Mouse (Mus musculus): ENCODE results near the gene Robo1. TPM values are rescaled to one million over a fixed set of nuclear protein-coding genes. Genes with fewer than 3 reads are reported as not detected.

Gene Robo1
- polyA plus RNA-seq, 1 experiment from 2014 or later = 6.3 TPM

GRCm38 (mm10) chr16:72928525-72929122, 620.5 kb downstream of the Robo1 start:
- TF ChIP-seq EP300 (optimal IDR thresholded peaks at IDR 0.05) (no peak), CTCF (IDR thresholded peaks at IDR 0.05; ENCODE audit: low read depth) (no peak)
- Histone ChIP-seq H3K9ac (ENCODE audit: low read length) (no peak overlapping the region), H3K4me2 (replicated peaks; ENCODE audit: low read depth) (no peak overlapping the region), H3K9me3 (ENCODE audit: control insufficient read depth, low read length) (no peaks in the 10 kb centered on the region), H3K4me1 (replicated peaks; ENCODE audit: control insufficient read depth, insufficient read depth) (no peaks in the 10 kb centered on the region; the same call in 1 of the 2 replicates), H3K27me3 (ENCODE audit: control insufficient read depth, insufficient read depth, low read length) (no peaks in the 10 kb centered on the region), H3K27ac (replicated peaks) (no peak overlapping the region), H3K36me3 (ENCODE audit: control insufficient read depth, insufficient read depth, low read length) (no peaks in the 10 kb centered on the region), H3K4me3 (ENCODE audit: low read depth, low read length) (no peak overlapping the region; the same call in 1 of the 2 replicates)
- ATAC-seq (ENCODE audit: low FRiP score, low TSS enrichment) (no peak), DNase-seq (ENCODE audit: low spot score) (no peak)
- WGBS = 47% methylated on average over 6 of the region's 6 CpGs

- Histone ChIP-seq H3K4me1 (replicated peaks; ENCODE audit: control insufficient read depth, insufficient read depth) (no peaks in the 10 kb centered on the region), H3K36me3 (ENCODE audit: control insufficient read depth, insufficient read depth, low read length) (no peaks in the 10 kb centered on the region), H3K9me3 (ENCODE audit: control insufficient read depth, low read length) (no peaks in the 10 kb centered on the region), H3K4me3 (ENCODE audit: low read depth, low read length) (no peak overlapping the region), H3K9ac (ENCODE audit: low read length) (no peak overlapping the region), H3K27me3 (ENCODE audit: control insufficient read depth, insufficient read depth, low read length) (no peaks in the 10 kb centered on the region), H3K27ac (replicated peaks) (no peak overlapping the region), H3K4me2 (replicated peaks; ENCODE audit: low read depth) (no peak overlapping the region)
- DNase-seq (ENCODE audit: low spot score) = no peak
- 55% methylated on average over 4 of the region's 4 CpGs for WGBS
- no peak for ATAC-seq (ENCODE audit: low FRiP score, low TSS enrichment)
- no peak for TF ChIP-seq CTCF (IDR thresholded peaks at IDR 0.05; ENCODE audit: low read depth)
- TF ChIP-seq EP300 (optimal IDR thresholded peaks at IDR 0.05) = no peak
These were observed 622.8 kb downstream of the Robo1 start for GRCm38 (mm10) chr16:72930871-72931270.

- Histone ChIP-seq H3K4me3 (ENCODE audit: low read depth, low read length) (no peak overlapping the region), H3K9me3 (ENCODE audit: control insufficient read depth, low read length) (no peaks in the 10 kb centered on the region), H3K27ac (replicated peaks) (no peak overlapping the region), H3K4me2 (replicated peaks; ENCODE audit: low read depth) (no peak overlapping the region), H3K9ac (ENCODE audit: low read length) (no peak overlapping the region), H3K4me1 (replicated peaks; ENCODE audit: control insufficient read depth, insufficient read depth) (no peaks in the 10 kb centered on the region), H3K27me3 (ENCODE audit: control insufficient read depth, insufficient read depth, low read length) (no peaks in the 10 kb centered on the region), H3K36me3 (ENCODE audit: control insufficient read depth, insufficient read depth, low read length) (no peaks in the 10 kb centered on the region)
- ATAC-seq (ENCODE audit: low FRiP score, low TSS enrichment) (no peak), DNase-seq (ENCODE audit: low spot score) (no peak)
- TF ChIP-seq EP300 (optimal IDR thresholded peaks at IDR 0.05) = no peak
- no peak for TF ChIP-seq CTCF (IDR thresholded peaks at IDR 0.05; ENCODE audit: low read depth)
These were observed 626.8 kb downstream of the Robo1 start for GRCm38 (mm10) chr16:72934908-72935307.

GRCm38 (mm10) chr16:72937183-72937582, 629.1 kb downstream of the Robo1 start:
- no peak for TF ChIP-seq CTCF (IDR thresholded peaks at IDR 0.05; ENCODE audit: low read depth)
- no peak for TF ChIP-seq EP300 (optimal IDR thresholded peaks at IDR 0.05)
- Histone ChIP-seq H3K4me3 (ENCODE audit: low read depth, low read length) (no peak overlapping the region), H3K27ac (replicated peaks) (no peak overlapping the region), H3K9ac (ENCODE audit: low read length) (no peak overlapping the region), H3K4me1 (replicated peaks; ENCODE audit: control insufficient read depth, insufficient read depth) (no peaks in the 10 kb centered on the region), H3K36me3 (ENCODE audit: control insufficient read depth, insufficient read depth, low read length) (no peaks in the 10 kb centered on the region), H3K9me3 (ENCODE audit: control insufficient read depth, low read length) (no peaks in the 10 kb centered on the region), H3K27me3 (ENCODE audit: control insufficient read depth, insufficient read depth, low read length) (no peaks in the 10 kb centered on the region), H3K4me2 (replicated peaks; ENCODE audit: low read depth) (no peak overlapping the region)
- 36% methylated on average over 3 of the region's 3 CpGs for WGBS
- DNase-seq (ENCODE audit: low spot score) = no peak
- no peak for ATAC-seq (ENCODE audit: low FRiP score, low TSS enrichment)

- TF ChIP-seq CTCF (IDR thresholded peaks at IDR 0.05; ENCODE audit: low read depth) (no peak), EP300 (optimal IDR thresholded peaks at IDR 0.05) (no peak)
- WGBS = 86% methylated on average over 3 of the region's 3 CpGs
- Histone ChIP-seq H3K4me2 (replicated peaks; ENCODE audit: low read depth) (no peak overlapping the region), H3K4me1 (replicated peaks; ENCODE audit: control insufficient read depth, insufficient read depth) (no peaks in the 10 kb centered on the region), H3K9ac (ENCODE audit: low read length) (no peak overlapping the region), H3K9me3 (ENCODE audit: control insufficient read depth, low read length) (no peaks in the 10 kb centered on the region), H3K27me3 (ENCODE audit: control insufficient read depth, insufficient read depth, low read length) (no peaks in the 10 kb centered on the region), H3K27ac (replicated peaks) (no peak overlapping the region), H3K4me3 (ENCODE audit: low read depth, low read length) (no peak overlapping the region), H3K36me3 (ENCODE audit: control insufficient read depth, insufficient read depth, low read length) (no peaks in the 10 kb centered on the region)
- ATAC-seq (ENCODE audit: low FRiP score, low TSS enrichment) (no peak), DNase-seq (ENCODE audit: low spot score) (no peak)
These were observed 631.8 kb downstream of the Robo1 start for GRCm38 (mm10) chr16:72939862-72940261.

GRCm38 (mm10) chr16:72940786-72941185, 632.7 kb downstream of the Robo1 start:
- Histone ChIP-seq H3K9me3 (ENCODE audit: control insufficient read depth, low read length) (no peaks in the 10 kb centered on the region), H3K9ac (ENCODE audit: low read length) (no peak overlapping the region), H3K27ac (replicated peaks) (no peak overlapping the region), H3K27me3 (ENCODE audit: control insufficient read depth, insufficient read depth, low read length) (no peaks in the 10 kb centered on the region), H3K4me2 (replicated peaks; ENCODE audit: low read depth) (no peak overlapping the region), H3K4me3 (ENCODE audit: low read depth, low read length) (no peak overlapping the region), H3K4me1 (replicated peaks; ENCODE audit: control insufficient read depth, insufficient read depth) (no peaks in the 10 kb centered on the region), H3K36me3 (ENCODE audit: control insufficient read depth, insufficient read depth, low read length) (no peaks in the 10 kb centered on the region)
- ATAC-seq (ENCODE audit: low FRiP score, low TSS enrichment) (no peak), DNase-seq (ENCODE audit: low spot score) (no peak)
- TF ChIP-seq CTCF (IDR thresholded peaks at IDR 0.05; ENCODE audit: low read depth) (no peak), EP300 (optimal IDR thresholded peaks at IDR 0.05) (no peak)
- 58% methylated on average over 8 of the region's 8 CpGs for WGBS
